Mouse (Mus musculus) macrophage (primary cell): ENCODE measurements at regions not wholly inside any gene's neighbourhood (a gene's known extent, or its start where the extent isn't known, plus 50 kb on each side); places are given as distances from the start of the nearest gene placed in this dataset.

Experiments used
- H3K27ac ChIP-seq: fragments of 350-480 bp; formaldehyde crosslinking; 2 replicates; pipeline ENCODE4 v1.9.0; 2021
- H3K36me3 ChIP-seq: fragments of 350-480 bp; formaldehyde crosslinking; 2 replicates; pipeline ENCODE4 v1.9.0; 2021; ENCODE audit errors: inconsistent target
- H3K4me3 ChIP-seq: fragments of 350-480 bp; formaldehyde crosslinking; 2 replicates; pipeline ENCODE4 v1.9.0; 2021; ENCODE audit errors: inconsistent target
- H3K79me2 ChIP-seq: fragments of 350-480 bp; formaldehyde crosslinking; 2 replicates; pipeline ENCODE4 v1.9.0; 2021; ENCODE audit errors: inconsistent target
- WGBS: methylation state at CpG from one replicate; pipeline ENCODE4 v1.1.7; 2026; ENCODE audit warnings: inconsistent platforms; ENCODE audit not compliant: missing documents; 5-methylcytosine and 5-hydroxymethylcytosine counted together

DNA sequence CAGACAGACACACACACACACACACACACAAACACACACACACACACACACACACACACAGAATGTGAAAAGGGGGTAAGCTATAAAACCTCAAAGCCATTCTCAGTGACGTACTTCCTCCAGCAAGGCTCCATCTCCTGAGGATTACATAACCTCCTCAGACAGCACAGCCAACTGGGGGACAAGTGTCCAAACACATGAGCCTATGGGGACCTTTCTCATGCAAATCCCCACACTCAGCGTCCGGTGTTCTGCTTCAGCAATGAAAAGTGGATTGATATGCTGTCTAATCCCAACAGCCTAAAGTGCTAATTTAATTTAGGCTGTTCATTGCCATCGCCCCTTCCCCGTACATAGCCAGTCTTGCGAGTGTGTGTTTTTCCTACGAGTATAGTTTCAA is 206.9 kb downstream of the Phlda1 start:
- H3K27ac ChIP-seq: no peak overlapping the region
- no peaks in the 10 kb centered on the region for H3K36me3 ChIP-seq
- no peaks in the 10 kb centered on the region for H3K79me2 ChIP-seq
- 99% methylated on average over 6 of the region's 7 CpGs for WGBS
- no peak overlapping the region for H3K4me3 ChIP-seq

DNA sequence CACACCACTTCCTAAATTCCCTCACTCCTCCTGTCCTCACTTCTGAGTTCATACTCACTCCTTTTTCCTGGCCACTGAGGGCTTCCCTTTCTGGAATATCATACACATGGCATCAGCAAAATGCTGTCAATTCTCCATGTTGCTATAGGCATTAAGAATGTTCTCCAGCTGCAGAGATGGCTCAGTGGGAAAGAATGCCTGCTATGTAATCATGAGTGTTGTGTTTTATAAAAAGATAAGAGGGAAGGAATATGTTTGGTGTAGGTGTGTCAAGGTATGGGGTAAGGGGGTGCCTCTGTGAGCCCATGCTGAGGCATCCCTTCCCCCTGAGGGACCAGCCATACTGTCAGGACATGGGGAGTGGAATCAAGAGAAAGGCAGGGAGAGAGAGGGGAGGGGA is 207.6 kb downstream of the Phlda1 start:
- Histone ChIP-seq H3K79me2 (no peaks in the 10 kb centered on the region), H3K4me3 (no peak overlapping the region), H3K27ac (no peak overlapping the region), H3K36me3 (no peaks in the 10 kb centered on the region)

GRCm38 (mm10) chr10:111715172-111715571 is 209.1 kb downstream of the Phlda1 start:
- H3K79me2 ChIP-seq: no peaks in the 10 kb centered on the region
- H3K4me3 ChIP-seq: no peak overlapping the region
- H3K27ac ChIP-seq: no peak overlapping the region
- 63% methylated on average over 6 of the region's 6 CpGs for WGBS
- no peaks in the 10 kb centered on the region for H3K36me3 ChIP-seq

GRCm38 (mm10) chr10:111719632-111720031 is 213.5 kb downstream of the Phlda1 start:
- Histone ChIP-seq H3K79me2 (no peaks in the 10 kb centered on the region), H3K36me3 (no peaks in the 10 kb centered on the region), H3K27ac (no peak overlapping the region), H3K4me3 (no peak overlapping the region)
- WGBS: 78% methylated on average over 5 of the region's 5 CpGs

DNA sequence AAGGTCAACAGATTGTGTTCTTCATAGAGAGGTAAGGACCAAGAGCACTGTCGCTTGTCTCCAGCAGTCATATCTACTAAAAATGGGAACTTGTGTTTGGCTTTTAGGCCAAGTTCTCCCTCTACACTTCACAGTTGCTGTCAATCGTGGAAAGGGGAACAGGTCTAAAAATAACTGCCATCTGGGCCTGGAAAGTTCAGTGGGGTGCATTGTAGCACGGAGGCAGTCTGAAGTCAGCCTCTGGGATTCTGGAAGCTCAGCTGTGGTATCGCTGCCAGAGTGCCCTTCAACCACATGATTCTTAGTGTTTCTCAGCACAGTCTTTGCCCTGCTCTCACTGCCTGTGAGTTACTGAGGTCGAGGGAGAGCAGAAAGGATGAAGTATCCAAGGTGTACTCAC is 215.0 kb downstream of the Phlda1 start:
- Histone ChIP-seq H3K36me3 (no peaks in the 10 kb centered on the region), H3K27ac (peak overlapping the region; percentile 40), H3K79me2 (no peaks in the 10 kb centered on the region), H3K4me3 (no peak overlapping the region)
- 2% methylated on average over 5 of the region's 5 CpGs for WGBS

DNA sequence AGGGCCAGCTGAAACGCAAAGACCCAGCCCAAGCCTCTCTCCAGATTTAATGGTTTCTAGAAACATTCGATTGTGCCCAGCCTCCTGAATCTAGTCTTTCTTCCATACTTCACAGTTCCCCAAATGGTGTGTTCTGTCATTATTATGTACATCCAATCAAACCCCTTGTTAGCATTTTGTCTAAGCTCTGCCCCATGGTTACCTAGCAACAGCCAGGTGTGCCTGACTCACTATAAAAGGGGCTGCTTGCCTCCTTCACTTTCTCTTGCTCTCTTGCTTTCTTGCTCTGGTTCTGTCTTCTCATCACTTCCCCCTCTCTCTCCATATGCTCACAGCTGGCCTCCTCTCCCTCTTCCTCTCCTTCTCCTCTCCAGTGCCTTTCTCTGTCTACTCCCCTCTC is 217.8 kb downstream of the Phlda1 start:
- no peaks in the 10 kb centered on the region for H3K79me2 ChIP-seq
- H3K36me3 ChIP-seq: no peaks in the 10 kb centered on the region
- H3K4me3 ChIP-seq: no peak overlapping the region
- no peak overlapping the region for H3K27ac ChIP-seq
- 96% methylated on average over 2 of the region's 2 CpGs for WGBS

- Histone ChIP-seq H3K27ac (no peak overlapping the region), H3K36me3 (no peaks in the 10 kb centered on the region), H3K4me3 (no peak overlapping the region), H3K79me2 (no peaks in the 10 kb centered on the region)
- WGBS: 62% methylated on average over 7 of the region's 7 CpGs
Measured at GRCm38 (mm10) chr10:111724574-111725414, 218.7 kb downstream of the Phlda1 start.

DNA sequence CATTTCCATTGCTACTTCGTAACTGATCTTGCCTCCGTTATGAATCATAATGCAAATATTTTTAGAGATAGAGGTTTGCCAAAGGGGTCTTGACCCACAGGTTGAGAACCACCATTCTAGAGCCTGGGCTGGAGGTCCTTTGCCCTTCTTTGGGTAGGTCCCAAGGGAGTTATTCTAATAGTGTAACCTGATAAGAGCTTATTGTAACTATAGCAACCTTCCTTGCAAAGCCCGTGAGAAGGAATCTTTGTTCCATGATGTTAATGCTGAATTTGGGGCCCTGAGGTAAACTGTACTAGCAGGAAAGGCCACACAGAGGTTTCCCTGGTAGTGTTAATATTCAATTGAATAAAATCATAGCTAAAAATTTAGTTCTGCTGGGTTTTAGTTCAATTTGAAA is 229.9 kb downstream of the Phlda1 start:
- Histone ChIP-seq H3K79me2 (no peaks in the 10 kb centered on the region), H3K27ac (no peak overlapping the region), H3K4me3 (no peak overlapping the region), H3K36me3 (no peaks in the 10 kb centered on the region)
- WGBS: 98% methylated on average over 3 of the region's 3 CpGs

DNA sequence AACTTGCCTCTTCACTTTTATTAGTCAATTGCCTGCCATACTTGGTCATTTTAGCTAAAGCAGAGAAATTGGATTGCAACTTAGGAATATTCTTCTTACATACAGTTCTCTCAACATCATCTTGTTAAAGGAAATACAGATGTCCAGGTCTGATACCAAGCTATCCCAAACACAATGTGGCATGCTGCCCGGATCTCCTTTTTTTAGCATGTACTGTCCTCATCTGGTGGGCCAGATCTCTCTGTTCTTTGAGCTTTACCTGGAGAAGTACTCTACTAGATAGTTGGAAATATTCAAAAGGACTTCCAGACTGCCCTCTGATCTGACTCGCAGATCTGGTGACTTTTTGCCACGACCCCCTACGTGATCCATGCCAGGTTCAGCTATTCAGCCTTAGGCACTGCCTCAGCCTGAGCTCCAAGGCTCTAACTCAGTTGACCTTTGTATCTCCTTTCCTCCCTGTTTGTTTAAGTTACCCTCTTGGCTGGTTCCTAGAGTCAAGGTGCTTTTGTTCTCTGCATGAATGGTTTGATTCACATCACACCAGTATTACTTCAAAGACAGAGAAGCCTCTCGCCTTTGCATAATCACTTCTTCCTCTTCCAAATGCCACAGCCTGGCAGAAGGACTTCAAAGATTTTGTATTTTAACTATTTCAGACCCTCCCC is 232.9 kb upstream of the Krr1 start:
- H3K4me3 ChIP-seq: no peak overlapping the region
- H3K79me2 ChIP-seq: no peaks in the 10 kb centered on the region
- no peak overlapping the region for H3K27ac ChIP-seq
- 67% methylated on average over 5 of the region's 5 CpGs for WGBS
- H3K36me3 ChIP-seq: no peaks in the 10 kb centered on the region

GRCm38 (mm10) chr10:111740586-111741265 is 231.7 kb upstream of the Krr1 start:
- no peak overlapping the region for H3K27ac ChIP-seq
- WGBS: 80% methylated on average over 9 of the region's 9 CpGs
- no peak overlapping the region for H3K4me3 ChIP-seq
- no peaks in the 10 kb centered on the region for H3K79me2 ChIP-seq
- no peaks in the 10 kb centered on the region for H3K36me3 ChIP-seq

DNA sequence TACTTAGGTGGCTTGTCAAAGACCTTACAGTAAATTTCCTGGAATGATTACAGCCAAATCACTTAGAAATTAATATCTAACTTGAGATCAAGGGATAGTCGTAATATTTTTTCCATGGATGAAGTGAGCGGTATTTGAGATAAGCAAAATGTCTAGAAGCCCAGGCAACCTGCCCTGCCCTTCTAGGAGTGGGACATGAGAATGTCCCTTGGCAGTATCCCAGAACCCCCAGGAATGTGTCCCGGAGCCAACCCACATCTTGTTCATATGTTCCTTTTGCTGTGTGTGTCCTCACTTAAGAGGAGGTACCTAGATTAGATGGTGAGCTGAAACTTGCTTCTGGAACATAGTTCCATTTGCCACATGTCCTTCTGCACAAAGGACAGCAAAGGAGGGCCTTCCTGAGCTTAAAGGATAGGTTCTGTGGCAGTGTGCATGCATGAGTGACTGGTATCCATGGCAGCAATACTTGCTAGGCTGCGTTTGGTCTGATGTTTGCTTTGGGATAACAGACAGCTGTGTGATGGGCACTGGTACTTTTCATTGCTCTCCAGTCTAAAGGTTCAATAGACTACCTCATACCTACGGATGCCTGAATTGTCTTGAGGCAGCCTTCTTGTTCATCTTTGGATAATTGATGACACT is 231.0 kb upstream of the Krr1 start:
- Histone ChIP-seq H3K36me3 (no peaks in the 10 kb centered on the region), H3K4me3 (no peak overlapping the region), H3K27ac (no peak overlapping the region), H3K79me2 (no peaks in the 10 kb centered on the region)
- 98% methylated on average over 5 of the region's 5 CpGs for WGBS

DNA sequence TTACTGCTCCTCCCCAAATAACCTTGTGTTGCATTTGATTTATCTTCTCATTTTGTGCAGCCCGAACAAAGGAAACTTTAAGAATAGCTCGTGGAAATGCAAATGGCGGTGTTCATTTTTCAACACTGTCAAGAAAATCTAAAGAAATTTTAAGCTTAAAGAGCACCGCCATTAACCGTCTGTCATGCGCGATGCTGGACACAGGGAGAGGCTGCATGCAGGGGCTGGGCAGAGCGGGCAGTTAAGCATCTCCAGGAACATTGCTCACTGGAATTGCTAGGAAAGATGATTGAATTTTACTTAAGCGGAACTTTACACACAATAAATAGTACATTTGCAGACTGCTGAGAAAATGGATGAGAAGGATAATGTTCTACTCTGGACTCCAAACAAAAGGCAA is 229.2 kb upstream of the Krr1 start:
- 93% methylated on average over 9 of the region's 9 CpGs for WGBS
- no peaks in the 10 kb centered on the region for H3K36me3 ChIP-seq
- H3K79me2 ChIP-seq: no peaks in the 10 kb centered on the region
- no peak overlapping the region for H3K27ac ChIP-seq
- H3K4me3 ChIP-seq: no peak overlapping the region

GRCm38 (mm10) chr10:111745116-111745515 is 227.3 kb upstream of the Krr1 start:
- WGBS: 94% methylated on average over 3 of the region's 3 CpGs
- no peak overlapping the region for H3K27ac ChIP-seq
- no peak overlapping the region for H3K4me3 ChIP-seq
- H3K79me2 ChIP-seq: no peaks in the 10 kb centered on the region
- no peaks in the 10 kb centered on the region for H3K36me3 ChIP-seq

DNA sequence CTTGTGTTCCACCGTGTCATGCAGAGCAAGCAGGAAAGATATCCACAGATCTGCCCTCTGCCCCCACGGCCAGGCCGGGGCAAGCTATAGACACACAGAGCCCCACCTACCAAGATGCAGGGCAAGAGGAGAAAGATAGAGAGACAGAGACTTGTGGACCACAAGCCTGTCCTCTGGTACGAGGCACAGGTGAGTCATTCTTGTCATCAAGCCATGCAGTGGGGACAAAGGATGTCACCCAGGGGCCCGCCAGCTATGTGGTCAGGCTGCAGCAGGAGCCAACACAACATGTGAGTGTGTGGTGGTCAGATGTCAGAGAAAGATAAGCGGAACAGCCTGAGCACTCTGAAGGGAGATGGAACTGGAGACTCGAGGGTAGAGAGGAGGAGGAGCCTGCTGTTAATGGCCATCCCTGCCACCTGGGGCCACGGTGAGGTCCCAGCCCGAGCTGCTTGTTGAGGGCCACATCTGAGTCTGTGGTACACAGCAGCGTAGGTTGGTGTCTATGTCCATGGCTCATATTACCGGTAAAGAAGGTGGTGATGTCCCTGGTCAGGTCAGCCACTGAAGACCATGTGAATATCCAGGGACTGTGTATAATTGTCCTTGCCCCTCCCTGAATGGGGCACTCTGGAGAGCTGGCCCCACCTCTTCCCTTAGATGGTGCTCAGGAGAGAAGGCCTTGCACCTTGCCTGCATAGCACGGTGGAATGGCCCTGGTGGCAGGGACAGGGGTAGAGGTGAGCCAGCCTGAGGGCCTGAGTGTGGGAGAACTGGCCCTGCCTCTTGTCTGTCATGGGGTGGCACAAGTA is 226.2 kb upstream of the Krr1 start:
- Histone ChIP-seq H3K4me3 (no peak overlapping the region), H3K36me3 (no peaks in the 10 kb centered on the region), H3K27ac (no peak overlapping the region), H3K79me2 (no peaks in the 10 kb centered on the region)
- WGBS: 41% methylated on average over 12 of the region's 12 CpGs
